Mouse (Mus musculus) cortical plate, adult 2 months (tissue): Measurements from ENCODE around the gene Rasal2.

Source experiments
- CTCF ChIP-seq: fragments of 200-500 bp; IDR thresholded peaks from 2 replicates; pipeline ENCODE4 v1.5.1; 2011; ENCODE audit warnings: mild to moderate bottlenecking, control low read depth, low read length; ENCODE audit not compliant: insufficient read depth; ENCODE audit errors: extremely low read depth
- POLR2A ChIP-seq: fragments of 200-500 bp; IDR thresholded peaks from 2 replicates; pipeline ENCODE4 v1.6.1; 2011; ENCODE audit warnings: mild to moderate bottlenecking, low read length, control low read depth; ENCODE audit not compliant: insufficient read depth; ENCODE audit errors: extremely low read depth

GRCm38 (mm10) chr1:157090835-157091234 lies 321.6 kb downstream of the Rasal2 start:
- TF ChIP-seq CTCF (no peak), POLR2A (no peak)
